Mouse (Mus musculus): ENCODE data around the gene Tnrc6a.

DNA sequence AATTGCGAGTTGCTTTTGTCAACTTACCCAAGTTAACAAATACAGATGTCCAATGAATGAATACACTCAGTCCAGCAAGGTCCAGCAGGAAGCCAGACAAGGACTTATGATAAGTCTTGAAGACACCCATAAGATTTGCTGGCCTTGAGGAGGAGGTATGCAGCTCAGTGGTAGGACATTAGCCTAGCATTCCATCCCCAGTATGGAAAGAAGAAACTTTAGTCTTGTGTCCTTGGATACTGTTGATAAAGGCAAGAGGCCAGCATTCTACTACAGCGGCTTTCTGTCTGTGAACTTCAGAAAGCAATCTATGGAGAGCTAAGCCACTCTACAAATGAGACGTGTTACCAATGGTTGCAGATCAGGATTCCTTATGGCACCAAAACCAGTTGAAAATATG is 22.4 kb upstream of the Tnrc6a start:
- TF ChIP-seq ZC3H11A (IDR thresholded peaks at IDR 0.05; ENCODE audit: borderline replicate concordance, low read depth, low read length) (no peak), HCFC1 (IDR thresholded peaks at IDR 0.05; ENCODE audit: borderline replicate concordance, insufficient read depth, low read length) (no peak), CHD2 (IDR thresholded peaks at IDR 0.05; ENCODE audit: low read depth, low read length) (no peak)

All from ES-E14 (cell line).